Mouse (Mus musculus) spleen, adult 2 months (tissue): ENCODE measurements around the gene Dazl.

Experiments used
- CTCF ChIP-seq: fragments of 200-500 bp; IDR thresholded peaks from 2 replicates; pipeline ENCODE4 v1.5.1; 2011; ENCODE audit warnings: mild to moderate bottlenecking, inconsistent platforms; ENCODE audit not compliant: insufficient read depth, insufficient read length, insufficient replicate concordance; ENCODE audit errors: extremely low read depth
- POLR2A ChIP-seq: fragments of 200-500 bp; IDR thresholded peaks from 2 replicates; pipeline ENCODE4 v1.6.1; 2011; ENCODE audit warnings: low read depth, low read length, inconsistent platforms

DNA sequence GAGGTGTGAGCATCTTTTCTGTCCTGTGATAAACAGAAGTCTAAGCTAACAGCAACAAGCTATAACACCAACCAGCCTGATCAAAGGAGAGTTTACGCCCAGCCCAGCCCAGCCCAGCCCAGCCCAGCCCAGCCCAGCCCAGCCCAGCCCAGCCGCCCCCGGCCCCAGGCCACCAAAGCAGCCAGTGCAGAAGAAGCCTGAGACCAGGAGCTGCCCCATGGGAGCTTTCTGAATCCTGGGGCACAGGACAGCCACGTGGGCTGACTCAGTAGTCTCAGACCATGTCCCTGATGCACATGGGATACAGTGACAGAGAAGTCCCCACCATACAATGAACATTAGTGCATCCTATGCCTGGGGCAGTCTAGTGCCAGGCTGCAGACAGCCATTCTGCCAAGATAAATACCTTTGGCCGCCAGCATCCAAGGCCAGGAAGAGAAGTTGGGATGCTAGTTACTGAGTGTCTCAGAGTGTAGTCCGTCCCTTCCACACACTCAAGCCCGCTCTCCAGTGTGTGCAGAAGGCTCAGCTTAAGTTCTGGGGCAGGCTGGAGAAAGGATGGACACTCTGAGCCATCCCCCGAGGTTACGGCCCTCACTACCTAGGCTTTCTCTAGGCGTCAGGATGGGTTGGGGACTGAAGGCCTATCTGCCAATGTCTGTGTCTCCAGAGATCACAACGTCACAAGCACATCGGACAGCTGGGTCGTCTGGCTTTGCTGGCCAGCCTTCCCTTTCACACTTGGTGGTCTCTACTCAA lies 57.3 kb downstream of the Dazl start:
- TF ChIP-seq POLR2A = no peak
- no peak for TF ChIP-seq CTCF
